Mouse (Mus musculus) forebrain, embryonic 14.5 days (tissue): ENCODE measurements around the gene Fbxo21. TPM values are rescaled to one million over a fixed set of nuclear protein-coding genes. Genes with fewer than 3 reads are reported as not detected.

ENCODE experiments used
- ATAC-seq: fragments of 200-750 bp; cut with Nextera tagmentation; 2 replicates; pipeline ENCODE4 v1.8.0; 2017; ENCODE audit warnings: mild to moderate bottlenecking, moderate library complexity
- DNase-seq: peaks from one replicate; pipeline ENCODE4 v3.0.0-alpha.2; 2015; ENCODE audit warnings: low spot score
- H3K27ac ChIP-seq: fragments of 300-500 bp; sonication (generic); 2 replicates; pipeline ENCODE4 v1.5.1; 2014; ENCODE audit warnings: low read depth, mild to moderate bottlenecking, control low read depth, low read length, moderate library complexity
- H3K27me3 ChIP-seq: fragments of 300-500 bp; sonication (generic); replicated peaks from 2 replicates; pipeline ENCODE4 v1.6.1; 2014; ENCODE audit warnings: low read length, control low read depth, mixed read lengths; ENCODE audit not compliant: control insufficient read depth, insufficient read depth
- H3K36me3 ChIP-seq: fragments of 300-500 bp; sonication (generic); 2 replicates; pipeline ENCODE4 v1.6.1; 2014; ENCODE audit warnings: low read length, control low read depth; ENCODE audit not compliant: control insufficient read depth, insufficient read depth
- H3K4me1 ChIP-seq: fragments of 300-500 bp; sonication (generic); 2 replicates; pipeline ENCODE4 v1.6.1; 2014; ENCODE audit warnings: antibody characterized with exemption, low read length, control low read depth; ENCODE audit not compliant: control insufficient read depth, insufficient read depth
- H3K4me2 ChIP-seq: fragments of 300-500 bp; sonication (generic); 2 replicates; pipeline ENCODE4 v1.6.1; 2014; ENCODE audit warnings: mild to moderate bottlenecking, control low read depth, low read length
- H3K4me3 ChIP-seq: fragments of 300-500 bp; sonication (generic); 2 replicates; pipeline ENCODE4 v1.5.1; 2014; ENCODE audit warnings: low read depth, low read length, control low read depth
- H3K9ac ChIP-seq: fragments of 300-500 bp; sonication (generic); 2 replicates; pipeline ENCODE4 v1.6.1; 2014; ENCODE audit warnings: mild to moderate bottlenecking, low read length, control low read depth, moderate library complexity
- H3K9me3 ChIP-seq: fragments of 300-500 bp; sonication (generic); replicated peaks from 2 replicates; pipeline ENCODE4 v1.6.1; 2016; ENCODE audit warnings: low read length, control low read depth, mixed read lengths; ENCODE audit not compliant: control insufficient read depth
- WGBS: fragments of 180-500 bp; shearing (Covaris S2); extraction: QIAGEN DNeasy Blood & Tissue Kit; methylation state at CpG from one replicate; pipeline ENCODE4 v1.1.7; 2014; 5-methylcytosine and 5-hydroxymethylcytosine counted together
- polyA plus RNA-seq: library from polyadenylated mRNA; unstranded; fragments of >200 nt; fragmentation: Nextera tagmentation; extraction: Ambion mirVana; gene quantifications from 2 replicates; pipeline ENCODE4 v1.2.1, GENCODE M21; 2014

Gene Fbxo21
- polyA plus RNA-seq, 1 experiment from 2014 or later, result 109 TPM

GRCm38 (mm10) chr5:118029420-118029819 is 52.9 kb downstream of the Fbxo21 start:
- ATAC-seq, result peak; percentile 49
- no peak overlapping the region for H3K9ac ChIP-seq

GRCm38 (mm10) chr5:118030022-118030675 is 53.6 kb downstream of the Fbxo21 start:
- no peak overlapping the region for H3K27ac ChIP-seq
- WGBS, result 89% methylated on average over 9 of the region's 9 CpGs
- DNase-seq (no peak), ATAC-seq (no peak)
- peaks cover 48% of the 10 kb centered on the region for H3K27me3 ChIP-seq
- H3K9me3 ChIP-seq, result no peaks in the 10 kb centered on the region; the same call in 1 of the 2 replicates
- H3K4me1 ChIP-seq, result peaks cover 22% of the 10 kb centered on the region
- H3K4me2 ChIP-seq, result no peak overlapping the region
- H3K9ac ChIP-seq, result no peak overlapping the region
- H3K36me3 ChIP-seq, result no peaks in the 10 kb centered on the region
- H3K4me3 ChIP-seq, result no peak overlapping the region

More at GRCm38 (mm10) chr5:118029420-118029819, 52.9 kb downstream of the Fbxo21 start:
- no peak overlapping the region for H3K27ac ChIP-seq
- H3K27me3 ChIP-seq, result peaks cover 48% of the 10 kb centered on the region
- WGBS, result 4% methylated on average over 10 of the region's 10 CpGs
- H3K4me1 ChIP-seq, result peaks cover 22% of the 10 kb centered on the region
- no peaks in the 10 kb centered on the region for H3K36me3 ChIP-seq
- H3K4me3 ChIP-seq, result peak overlapping the region; percentile 59
- no peaks in the 10 kb centered on the region for H3K9me3 ChIP-seq
- H3K4me2 ChIP-seq, result peak overlapping the region; percentile 99
- peak; percentile 69 for DNase-seq

- DNase-seq (no peak), ATAC-seq (no peak)
- H3K9ac ChIP-seq, result no peak overlapping the region
- 60% methylated on average over 5 of the region's 5 CpGs for WGBS
- no peak overlapping the region for H3K4me2 ChIP-seq
- no peak overlapping the region for H3K4me3 ChIP-seq
- peaks cover 21% of the 10 kb centered on the region for H3K4me1 ChIP-seq
- no peak overlapping the region for H3K27ac ChIP-seq
- H3K27me3 ChIP-seq, result peaks cover 39% of the 10 kb centered on the region
- H3K9me3 ChIP-seq, result no peaks in the 10 kb centered on the region; the same call in 1 of the 2 replicates
- H3K36me3 ChIP-seq, result no peaks in the 10 kb centered on the region
These were observed 54.5 kb downstream of the Fbxo21 start for GRCm38 (mm10) chr5:118031059-118031458.

- Histone ChIP-seq H3K9me3 (no peaks in the 10 kb centered on the region; the same call in 1 of the 2 replicates), H3K9ac (no peak overlapping the region), H3K27me3 (peaks cover 35% of the 10 kb centered on the region), H3K4me1 (peaks cover 20% of the 10 kb centered on the region), H3K36me3 (no peaks in the 10 kb centered on the region), H3K4me2 (no peak overlapping the region), H3K4me3 (no peak overlapping the region), H3K27ac (no peak overlapping the region)
- DNase-seq, result no peak
- ATAC-seq, result no peak
- WGBS, result 24% methylated on average over 4 of the region's 4 CpGs
These were observed 55.0 kb downstream of the Fbxo21 start for GRCm38 (mm10) chr5:118031508-118031907.

- Histone ChIP-seq H3K4me2 (no peak overlapping the region), H3K4me1 (peaks cover 15% of the 10 kb centered on the region), H3K36me3 (no peaks in the 10 kb centered on the region), H3K9me3 (no peaks in the 10 kb centered on the region; the same call in 1 of the 2 replicates), H3K9ac (no peak overlapping the region), H3K27ac (no peak overlapping the region), H3K27me3 (peaks cover 17% of the 10 kb centered on the region), H3K4me3 (no peak overlapping the region)
- DNase-seq (no peak), ATAC-seq (no peak)
- WGBS, result 54% methylated on average over 4 of the region's 4 CpGs
These were observed 56.8 kb downstream of the Fbxo21 start for GRCm38 (mm10) chr5:118033328-118033727.

- ATAC-seq, result no peak
These were observed 57.2 kb downstream of the Fbxo21 start for GRCm38 (mm10) chr5:118033740-118034139.

GRCm38 (mm10) chr5:118034632-118035031 is 58.1 kb downstream of the Fbxo21 start:
- no peaks in the 10 kb centered on the region; the same call in 1 of the 2 replicates for H3K9me3 ChIP-seq
- H3K4me1 ChIP-seq, result peaks cover 21% of the 10 kb centered on the region
- H3K27ac ChIP-seq, result no peak overlapping the region
- no peak overlapping the region for H3K4me2 ChIP-seq
- no peak overlapping the region for H3K4me3 ChIP-seq
- WGBS, result 91% methylated on average over 1 of the region's 1 CpGs
- H3K9ac ChIP-seq, result no peak overlapping the region
- H3K27me3 ChIP-seq, result peaks cover 5% of the 10 kb centered on the region; the same call in 1 of the 2 replicates
- ATAC-seq (no peak), DNase-seq (no peak)
- no peaks in the 10 kb centered on the region for H3K36me3 ChIP-seq

More at GRCm38 (mm10) chr5:118033740-118034139, 57.2 kb downstream of the Fbxo21 start:
- no peak overlapping the region for H3K4me3 ChIP-seq
- H3K4me1 ChIP-seq, result peaks cover 16% of the 10 kb centered on the region
- no peak overlapping the region for H3K4me2 ChIP-seq
- DNase-seq, result no peak
- H3K27me3 ChIP-seq, result peaks cover 13% of the 10 kb centered on the region
- H3K9ac ChIP-seq, result no peak overlapping the region
- H3K36me3 ChIP-seq, result no peaks in the 10 kb centered on the region
- 65% methylated on average over 6 of the region's 6 CpGs for WGBS
- H3K9me3 ChIP-seq, result no peaks in the 10 kb centered on the region; the same call in 1 of the 2 replicates
- H3K27ac ChIP-seq, result no peak overlapping the region

- WGBS, result 72% methylated on average over 3 of the region's 3 CpGs
These were observed 59.3 kb downstream of the Fbxo21 start for GRCm38 (mm10) chr5:118035786-118036185.

More at GRCm38 (mm10) chr5:118035786-118036185, 59.3 kb downstream of the Fbxo21 start:
- Histone ChIP-seq H3K4me2 (no peak overlapping the region), H3K4me3 (no peak overlapping the region), H3K9me3 (no peaks in the 10 kb centered on the region; the same call in 1 of the 2 replicates), H3K36me3 (no peaks in the 10 kb centered on the region), H3K4me1 (peaks cover 21% of the 10 kb centered on the region), H3K27me3 (no peaks in the 10 kb centered on the region), H3K27ac (no peak overlapping the region), H3K9ac (no peak overlapping the region)
- ATAC-seq, result no peak
- no peak for DNase-seq
